Mouse (Mus musculus) regulatory T cell (primary cell): Measurements from ENCODE around the gene Bco2.

Experiments
- in situ Hi-C: fragments of 300-600 bp; cut with MboI, MseI; formaldehyde crosslinking; loops from one replicate; pipeline ENCODE4 v1.15.1; 2025; ENCODE audit warnings: high pct_unique_total_duplicates

The Bco2 gene

DNA sequence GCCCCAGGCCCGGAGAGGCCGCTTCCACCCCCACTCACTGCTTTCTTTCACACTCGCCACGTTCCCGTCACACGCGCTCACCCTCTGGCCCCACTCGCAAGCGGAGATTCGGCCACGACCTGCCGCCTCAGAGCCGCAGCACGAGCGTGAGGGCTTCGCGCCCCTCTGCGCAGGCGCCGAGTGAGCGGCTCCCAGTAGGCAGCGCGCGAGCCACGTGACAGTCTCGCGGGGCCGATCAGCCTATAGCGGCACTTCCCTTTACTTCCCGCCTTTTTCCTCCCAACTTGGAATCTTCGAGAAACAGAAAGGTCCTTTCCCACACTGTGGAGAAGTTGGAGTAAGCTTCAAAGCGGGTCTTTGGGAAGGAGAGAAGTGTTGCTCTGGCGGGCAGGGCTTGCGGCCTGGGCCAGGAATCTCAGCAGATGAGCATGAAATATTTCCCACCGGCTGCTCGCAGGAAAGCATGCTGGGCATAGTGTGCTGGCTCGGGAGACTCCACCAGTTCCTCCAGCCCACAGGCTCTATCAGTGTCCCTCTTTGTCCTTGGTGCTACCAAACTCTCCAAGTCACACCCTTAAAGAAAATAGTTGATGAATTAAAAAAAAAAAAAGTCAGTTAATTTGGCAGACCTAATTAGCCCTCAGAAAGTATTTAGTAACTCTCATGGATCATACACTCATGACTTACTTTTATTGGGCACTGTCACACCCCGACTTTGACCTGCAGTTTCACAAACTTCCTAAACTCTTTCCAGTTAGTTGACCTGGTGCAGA is 6.3 kb upstream of the Bco2 start, which contains the start of gene Tex12:
Gene Tex12 (minus strand): TSS at position 181 of the 773 bp plus-strand sequence.
- in situ Hi-C loops, result no loop called here

GRCm38 (mm10) chr9:50554241-50555093 is 514 bp downstream of the Bco2 start, which contains the start of gene Il18:
Il18 (plus strand) TSS chr9:50554827.
- in situ Hi-C loops, result no loop called here

DNA sequence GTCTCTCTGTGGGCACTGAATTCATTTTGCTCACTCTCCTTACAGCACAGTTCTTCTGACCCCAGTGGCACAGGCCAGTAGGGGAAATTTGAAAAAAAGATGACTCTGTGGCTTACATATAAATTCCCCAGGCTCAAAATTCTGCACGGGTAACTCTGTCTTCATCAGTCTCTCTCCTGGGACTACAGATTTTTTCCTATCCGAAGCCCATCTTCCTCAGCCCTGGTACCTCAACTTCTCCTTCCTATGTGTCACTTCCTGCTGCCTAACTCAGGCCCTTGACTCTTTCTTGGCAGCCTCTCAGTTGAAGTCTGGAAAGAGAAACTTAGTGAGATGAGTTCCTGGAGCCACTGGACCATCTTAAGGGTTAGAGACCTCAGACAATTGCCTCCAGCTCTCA is 1.4 kb downstream of the Bco2 start:
- in situ Hi-C loops, result no loop called here

- in situ Hi-C loops, result no loop called here
Measured at GRCm38 (mm10) chr9:50552206-50552605, 2.8 kb downstream of the Bco2 start.

DNA sequence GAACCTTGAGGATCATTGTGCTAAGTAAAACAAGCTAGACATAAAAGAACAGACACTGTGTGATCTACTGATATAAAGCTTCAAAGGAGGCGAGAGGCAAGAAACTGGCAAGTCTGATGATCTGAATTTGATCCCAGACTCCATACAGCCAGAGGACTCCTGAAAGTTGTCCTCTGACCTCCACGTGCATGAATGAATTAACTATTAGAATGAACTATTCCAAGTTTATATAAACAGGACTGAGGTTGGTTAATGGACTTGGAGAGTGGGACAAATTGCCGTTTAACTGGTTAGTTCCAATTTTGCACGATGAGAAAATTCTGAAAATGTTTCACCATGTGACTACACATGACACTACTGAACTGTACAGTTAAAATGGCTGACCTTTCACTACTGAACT is 6.0 kb downstream of the Bco2 start:
- in situ Hi-C loops, result loop anchor here (5.0 kb wide), 1 partner anchor 38 kb away; no protein-coding TSS in a partner anchor

DNA sequence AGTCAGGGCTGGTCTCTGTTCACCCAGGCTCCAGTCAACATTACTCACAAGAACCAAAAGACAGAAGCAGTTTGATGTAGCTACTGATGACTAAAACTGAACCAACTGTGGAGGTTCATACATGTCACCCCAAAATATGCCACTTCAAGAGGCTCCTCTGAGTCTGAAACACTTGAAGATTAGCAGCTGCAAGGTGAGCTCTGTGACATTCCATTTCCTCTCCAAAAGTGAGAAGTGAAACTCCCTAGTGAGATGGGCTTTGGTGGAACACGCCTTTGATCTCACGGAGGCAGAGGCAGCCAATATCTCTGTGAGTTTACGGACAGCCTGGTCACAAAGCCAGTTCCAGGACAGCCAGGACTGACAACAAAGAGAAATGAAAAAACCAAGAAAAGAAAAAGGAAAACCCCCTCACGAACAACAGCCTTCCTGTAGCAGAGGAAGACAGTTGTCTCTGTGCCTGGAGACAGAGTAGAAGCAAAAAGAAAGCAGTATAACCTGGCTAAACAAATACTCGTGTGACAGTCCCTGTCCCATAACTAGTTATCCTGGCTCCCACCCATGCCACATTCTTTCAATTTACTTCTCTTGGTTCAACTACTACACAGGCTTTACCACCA is 7.0 kb downstream of the Bco2 start:
- in situ Hi-C loops, result loop anchor here (5.0 kb wide), 1 partner anchor 39 kb away; no protein-coding TSS in a partner anchor

- in situ Hi-C loops, result no loop called here
Measured at GRCm38 (mm10) chr9:50542401-50542800, 12.6 kb downstream of the Bco2 start.

GRCm38 (mm10) chr9:50540170-50540569 is 14.8 kb downstream of the Bco2 start:
- in situ Hi-C loops, result no loop called here

DNA sequence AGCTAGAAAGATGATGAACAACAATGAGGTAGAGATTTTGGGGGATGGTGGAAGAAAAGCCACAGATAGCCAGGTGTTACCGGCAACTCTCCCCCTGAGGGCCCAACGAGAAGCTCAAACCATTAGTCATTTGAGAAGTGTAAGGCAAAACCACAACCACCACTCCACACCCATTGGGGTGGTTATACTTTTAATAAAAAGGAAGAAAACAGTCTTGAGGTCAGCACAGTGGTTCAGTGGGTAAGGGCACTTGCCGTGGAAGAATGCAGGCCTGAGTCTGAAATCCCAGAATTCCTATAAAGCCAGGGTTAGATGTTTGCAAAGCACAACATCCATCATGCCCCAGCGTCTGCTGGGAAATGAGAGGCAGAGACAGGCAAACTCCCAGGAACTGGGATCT is 17.7 kb downstream of the Bco2 start:
- in situ Hi-C loops, result loop anchor here (10.0 kb wide), 1 partner anchor 1552 kb away; the partner anchor contains the start of gene Usp28

GRCm38 (mm10) chr9:50536603-50537135 is 18.3 kb downstream of the Bco2 start:
- in situ Hi-C loops, result loop anchor here (10.0 kb wide), 1 partner anchor 1552 kb away; the partner anchor contains the start of gene Usp28

DNA sequence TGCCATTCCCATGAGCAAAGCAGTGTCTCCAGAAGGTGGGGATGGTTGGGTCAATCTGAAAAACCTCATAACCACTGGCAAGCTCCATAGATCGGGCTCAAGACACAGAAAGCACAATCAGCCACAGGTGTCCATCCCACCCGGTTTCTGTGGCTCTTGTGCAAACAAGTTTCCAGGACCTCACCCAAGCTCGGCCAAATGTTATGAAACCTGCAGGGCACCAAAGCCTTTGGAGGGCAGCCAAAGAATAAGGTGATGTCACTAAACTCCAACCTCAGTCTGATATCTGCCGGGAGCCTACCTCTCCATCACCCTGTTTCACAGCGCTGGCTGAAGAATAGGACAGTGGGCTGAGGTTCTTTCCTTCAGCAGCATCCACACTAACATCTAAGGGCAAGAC is 19.1 kb downstream of the Bco2 start:
- in situ Hi-C loops, result loop anchor here (10.0 kb wide), 1 partner anchor 1551 kb away; the partner anchor contains the start of gene Usp28

GRCm38 (mm10) chr9:50533791-50534190 is 21.2 kb downstream of the Bco2 start:
- in situ Hi-C loops, result loop anchor here (10.0 kb wide), 1 partner anchor 1549 kb away; the partner anchor contains the start of gene Usp28

- in situ Hi-C loops, result loop anchor here (10.0 kb wide), 1 partner anchor 1549 kb away; the partner anchor contains the start of gene Usp28
Measured at GRCm38 (mm10) chr9:50533328-50533727, 21.7 kb downstream of the Bco2 start.

- in situ Hi-C loops, result loop anchor here (10.0 kb wide), 1 partner anchor 1546 kb away; the partner anchor contains the start of gene Usp28
Measured at GRCm38 (mm10) chr9:50530890-50531289, 24.1 kb downstream of the Bco2 start.

DNA sequence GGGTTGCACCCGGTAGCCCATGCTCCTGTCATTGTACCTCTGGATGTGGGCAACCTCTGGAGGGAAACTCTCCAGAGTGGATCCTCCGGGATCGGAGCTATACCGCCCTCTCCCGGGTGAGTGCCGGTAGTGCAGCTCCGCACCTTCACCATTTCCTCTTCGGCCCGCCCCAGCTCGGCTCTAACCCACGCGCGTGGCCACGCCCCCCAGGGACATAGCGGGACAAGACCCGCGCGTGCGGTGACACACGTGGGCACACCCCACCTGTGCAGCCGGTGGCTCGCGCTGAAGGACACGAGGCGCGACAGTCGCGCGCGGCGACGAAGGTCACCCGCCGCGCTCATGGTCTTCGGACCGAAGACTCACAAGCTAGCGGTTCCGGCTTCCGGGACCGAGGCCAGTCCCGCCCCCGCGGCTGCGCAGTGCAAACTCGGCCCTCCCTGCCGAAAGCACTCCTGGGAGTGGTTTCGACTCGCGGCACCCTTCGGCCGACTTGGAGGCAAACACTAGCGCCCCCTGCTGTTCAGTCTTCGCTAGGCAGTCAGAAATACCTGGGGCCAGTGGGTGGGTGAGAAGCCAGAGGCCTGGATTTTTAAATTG is 26.6 kb downstream of the Bco2 start, which contains the start of gene Pts:
Gene Pts (minus strand): TSS at position 432 of the 600 bp plus-strand sequence.
- in situ Hi-C loops, result loop anchor here (5.0 to 10.0 kb wide), 2 partner anchors 71 to 194 kb away; no protein-coding TSS in a partner anchor

- in situ Hi-C loops, result loop anchor here (5.0 to 10.0 kb wide), 2 partner anchors 71 to 193 kb away; no protein-coding TSS in a partner anchor
Measured at GRCm38 (mm10) chr9:50527860-50528259, 27.1 kb downstream of the Bco2 start.

GRCm38 (mm10) chr9:50525585-50525984 is 29.4 kb downstream of the Bco2 start:
- in situ Hi-C loops, result loop anchor here (5.0 to 10.0 kb wide), 2 partner anchors 68 to 191 kb away; no protein-coding TSS in a partner anchor

DNA sequence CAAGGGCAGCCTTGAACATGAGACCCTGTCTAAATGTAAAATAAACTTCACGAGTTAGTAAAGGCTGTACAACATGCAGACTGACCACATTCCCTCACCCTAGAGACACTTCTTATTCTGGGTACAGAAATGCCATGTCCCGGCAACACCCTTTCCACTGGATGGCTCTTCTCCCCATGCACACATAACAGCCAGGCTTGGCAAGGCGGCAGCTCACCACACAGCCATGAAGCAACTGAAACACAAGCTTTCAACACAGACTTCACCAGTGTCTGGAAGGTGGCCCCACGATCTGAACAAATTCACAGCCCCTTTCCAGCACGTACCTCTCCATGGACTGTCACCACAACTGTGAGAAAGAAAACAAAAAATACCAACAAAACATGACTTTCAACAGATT is 30.0 kb downstream of the Bco2 start:
- in situ Hi-C loops, result loop anchor here (5.0 to 10.0 kb wide), 2 partner anchors 68 to 190 kb away; no protein-coding TSS in a partner anchor

GRCm38 (mm10) chr9:50522574-50522973 is 32.4 kb downstream of the Bco2 start:
- in situ Hi-C loops, result loop anchor here (10.0 kb wide), 1 partner anchor 188 kb away; no protein-coding TSS in a partner anchor

DNA sequence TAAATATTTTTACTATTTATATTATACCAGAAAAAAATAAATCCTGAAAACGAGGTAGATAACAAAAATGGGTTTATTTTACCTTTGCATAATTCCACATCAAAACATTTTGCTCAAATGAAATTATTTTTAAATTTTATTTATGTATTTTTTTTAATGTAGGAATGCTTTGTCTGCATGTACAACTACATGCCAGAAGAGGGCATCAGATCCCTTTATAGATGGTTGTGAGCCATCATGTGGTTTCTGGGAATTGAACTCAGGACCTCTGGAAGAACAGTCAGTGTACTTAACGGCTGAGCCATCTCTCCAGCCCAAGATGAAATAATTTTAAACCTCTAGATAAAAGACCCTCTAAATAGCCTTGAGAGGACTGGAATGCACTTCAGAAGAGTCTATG is 33.4 kb downstream of the Bco2 start:
- in situ Hi-C loops, result loop anchor here (10.0 kb wide), 1 partner anchor 187 kb away; no protein-coding TSS in a partner anchor
